In genomic region chr10:13966830-13967450, GRCm38 (mm10) we compare ENCODE assay signal across 8 mouse cellular contexts. TPM values are rescaled to one million over a fixed set of nuclear protein-coding genes. Genes with fewer than 3 reads are reported as not detected.
DNase-seq lines count a peak whose midpoint lies in the region; ATAC-seq lines count a peak whose summit lies in the region.

No protein-coding gene starts in this region.

- under 1% methylated on average over 48 of the region's 66 CpGs for WGBS in hindbrain, embryonic 12.5 days

- peak overlapping the region; percentile 79 for H3K9ac ChIP-seq in hindbrain, embryonic 12.5 days

- peak overlapping the region; percentile 95 for H3K4me2 ChIP-seq in hindbrain, embryonic 12.5 days (replicated peaks)

- H3K9me3 ChIP-seq in hindbrain, embryonic 12.5 days (replicated peaks) = no peaks in the 10 kb centered on the region

- DNase-seq in MN1 (ENCODE audit: low spot score) = peak; percentile 69
- DNase-seq in cerebellum, adult 11-12 months = peak; percentile 76
- peak; percentile 57 to 60 for DNase-seq in frontal cortex, postnatal 14 days (ENCODE audit: low spot score in 2 of 2)
- peak; percentile 50 to 65 for DNase-seq in layer of hippocampus, postnatal 25 days (ENCODE audit: extremely low spot score in 1 of 2, low spot score in 1 of 2)
- peak; percentile 88 for DNase-seq in lung, postnatal 10 days
- peak; percentile 58 to 65 for DNase-seq in right cerebral cortex, postnatal 36 days (ENCODE audit: low spot score in 2 of 2)
- peak; percentile 80 for DNase-seq in yolk sac, embryonic 10.5 days (ENCODE audit: low spot score)

- peak overlapping the region; percentile 99 for H3K27ac ChIP-seq in hindbrain, embryonic 12.5 days

- no peaks in the 10 kb centered on the region for H3K4me1 ChIP-seq in hindbrain, embryonic 12.5 days

- ATAC-seq in hindbrain, embryonic 12.5 days (ENCODE audit: low FRiP score) = peak; percentile 69

- H3K27me3 ChIP-seq in hindbrain, embryonic 12.5 days = 0 out of 2 replicates have a peak, but pooled peaks cover 4% of the 10 kb centered on the region

- no peaks in the 10 kb centered on the region for H3K36me3 ChIP-seq in hindbrain, embryonic 12.5 days

- H3K4me3 ChIP-seq in hindbrain, embryonic 12.5 days = peak overlapping the region; percentile 70

RNA-seq across cellular contexts. Expression of gene Hivep2, which starts 1.1 kb away (rescaled TPM):
- polyA plus RNA-seq in hindbrain, embryonic 12.5 days (2016; fragmentation: Nextera tagmentation; extraction: Ambion mirVana) = 6.5 and 8.3 TPM in 2 replicates
- 100 to 1,000 TPM; 202 to 236 TPM for total RNA-seq in layer of hippocampus, postnatal 25 days (2021)

Comparison
In these comparisons a context has a peak if more than half of its experiments do, and no peak if none do; other contexts are left out.
1. Peak in every context shown above with its lines: DNase-seq, ATAC-seq, H3K4me3 ChIP-seq and H3K27ac ChIP-seq.